Mouse (Mus musculus): Measurements from ENCODE around the gene Ninj1. TPM values are rescaled to one million over a fixed set of nuclear protein-coding genes. Genes with fewer than 3 reads are reported as not detected.
A peak's percentile ranks its signal among the peaks of the same experiment; 100 is the strongest.

Gene Ninj1
- polyA plus RNA-seq, 1 experiment from 2014 or later, result 50.5 TPM

DNA sequence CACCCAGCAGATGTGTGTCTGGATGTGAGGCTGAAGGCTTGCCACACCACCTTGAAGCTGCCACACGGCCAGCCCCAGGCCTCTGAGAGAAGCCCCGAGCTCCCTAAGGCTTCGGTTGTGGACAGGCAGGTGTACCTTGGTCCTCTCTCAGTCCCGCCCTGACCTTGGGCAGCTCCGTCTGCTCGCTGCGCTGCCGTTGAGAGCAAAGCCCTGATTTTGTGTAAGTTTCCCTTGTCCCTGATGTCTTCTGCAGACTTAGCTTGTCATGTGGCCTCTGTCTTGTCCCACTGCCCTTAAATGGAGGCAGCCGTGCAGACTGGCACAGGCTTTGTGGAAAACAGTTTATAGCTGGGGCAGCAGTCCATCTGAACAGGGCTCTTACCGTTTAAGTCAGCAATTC, 33.3 kb upstream of the Ninj1 start:
- Histone ChIP-seq H3K27ac (no peak overlapping the region), H3K4me1 (no peaks in the 10 kb centered on the region), H3K4me3 (no peak overlapping the region), H3K27me3 (peaks cover 21% of the 10 kb centered on the region), H3K4me2 (replicated peaks) (no peak overlapping the region), H3K9ac (no peak overlapping the region), H3K36me3 (no peaks in the 10 kb centered on the region), H3K9me3 (no peaks in the 10 kb centered on the region)
- 74% methylated on average over 10 of the region's 10 CpGs for WGBS
- ATAC-seq (ENCODE audit: low FRiP score, low read depth), result no peak

DNA sequence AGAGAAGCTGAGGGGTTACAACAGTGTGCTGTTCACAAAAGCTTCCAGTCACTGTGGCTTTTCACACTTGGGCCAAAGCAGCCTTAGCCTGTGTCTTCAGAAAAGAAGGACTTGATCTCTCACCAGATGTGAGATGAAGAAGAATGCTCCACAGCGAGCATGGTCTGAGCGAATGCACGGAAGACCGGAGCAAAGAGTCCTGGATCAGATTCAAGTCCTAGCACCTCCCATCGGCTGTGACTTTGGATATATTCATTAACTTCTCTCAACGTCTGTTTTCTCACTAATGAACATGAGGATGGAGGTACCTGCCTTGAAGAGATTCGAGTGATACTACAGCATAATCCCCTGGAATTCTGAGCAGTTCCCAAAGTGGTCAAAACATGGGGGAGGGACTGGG, 32.7 kb upstream of the Ninj1 start:
- 51% methylated on average over 7 of the region's 7 CpGs for WGBS
- H3K27ac ChIP-seq, result no peak overlapping the region
- no peak overlapping the region for H3K4me3 ChIP-seq
- no peak overlapping the region for H3K9ac ChIP-seq
- H3K4me1 ChIP-seq, result no peaks in the 10 kb centered on the region
- H3K9me3 ChIP-seq, result no peaks in the 10 kb centered on the region
- H3K27me3 ChIP-seq, result peaks cover 15% of the 10 kb centered on the region
- H3K4me2 ChIP-seq (replicated peaks), result no peak overlapping the region
- ATAC-seq (ENCODE audit: low FRiP score, low read depth), result no peak
- no peaks in the 10 kb centered on the region for H3K36me3 ChIP-seq

DNA sequence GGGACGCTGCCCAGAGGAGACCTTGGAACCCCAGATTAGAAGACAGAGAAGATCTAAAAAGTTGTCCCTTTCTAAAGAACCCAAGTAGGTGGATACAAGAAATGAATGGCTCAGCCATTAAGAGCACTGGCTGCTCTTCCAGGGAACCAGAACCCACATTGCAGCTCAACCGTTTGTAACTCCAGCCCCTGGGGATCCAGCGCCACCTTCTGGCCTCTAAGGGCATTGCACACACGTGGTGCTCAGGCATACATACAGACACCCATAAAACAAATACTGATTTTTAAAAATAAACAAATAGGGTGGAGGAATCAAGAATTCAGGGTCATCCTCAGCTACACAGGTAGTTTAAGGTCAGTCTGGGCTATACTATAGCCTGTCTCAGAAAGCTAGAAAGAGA, 30.6 kb upstream of the Ninj1 start:
- WGBS, result 73% methylated on average over 4 of the region's 4 CpGs
- Histone ChIP-seq H3K27ac (no peak overlapping the region), H3K27me3 (no peaks in the 10 kb centered on the region; the same call in 1 of the 2 replicates), H3K9ac (no peak overlapping the region), H3K36me3 (no peaks in the 10 kb centered on the region), H3K4me3 (no peak overlapping the region), H3K4me1 (no peaks in the 10 kb centered on the region), H3K4me2 (replicated peaks) (no peak overlapping the region), H3K9me3 (no peaks in the 10 kb centered on the region)
- no peak for ATAC-seq (ENCODE audit: low FRiP score, low read depth)

DNA sequence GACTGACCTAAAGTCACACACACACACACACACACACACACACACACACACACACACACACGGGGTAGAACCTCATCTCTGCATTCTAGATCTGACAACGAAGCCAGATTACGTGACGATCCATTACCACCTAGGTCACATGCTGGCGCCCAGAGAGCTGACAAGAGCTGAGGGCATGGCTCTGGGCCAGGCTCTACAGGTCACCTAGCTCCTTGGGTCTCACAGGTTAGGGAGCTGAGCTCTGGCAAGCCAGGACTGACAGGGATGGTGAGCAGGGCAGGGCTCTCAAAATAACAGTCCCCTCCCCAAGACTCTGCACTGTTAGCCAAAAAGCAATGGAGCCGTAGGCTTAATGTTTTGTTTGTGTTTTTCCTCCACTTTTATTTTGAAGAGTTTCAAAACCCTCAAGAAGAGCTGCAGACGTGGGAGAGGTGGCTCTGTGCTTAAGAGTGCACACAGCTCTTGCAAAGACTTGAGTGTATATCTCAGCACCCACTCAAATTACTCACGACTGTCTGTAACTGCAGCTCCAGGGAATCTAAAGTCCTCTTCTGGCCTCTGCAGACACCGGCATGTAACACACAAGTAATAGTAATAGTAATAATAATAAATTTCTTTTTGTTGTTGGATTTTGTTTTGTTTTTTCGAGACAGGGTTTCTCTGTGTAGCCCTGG, 29.1 kb upstream of the Ninj1 start:
- Histone ChIP-seq H3K9ac (no peak overlapping the region), H3K4me3 (no peak overlapping the region), H3K4me1 (no peaks in the 10 kb centered on the region), H3K4me2 (replicated peaks) (no peak overlapping the region), H3K27me3 (no peaks in the 10 kb centered on the region; the same call in 1 of the 2 replicates), H3K36me3 (no peaks in the 10 kb centered on the region), H3K27ac (no peak overlapping the region), H3K9me3 (no peaks in the 10 kb centered on the region)
- 68% methylated on average over 10 of the region's 10 CpGs for WGBS
- no peak for ATAC-seq (ENCODE audit: low FRiP score, low read depth)

DNA sequence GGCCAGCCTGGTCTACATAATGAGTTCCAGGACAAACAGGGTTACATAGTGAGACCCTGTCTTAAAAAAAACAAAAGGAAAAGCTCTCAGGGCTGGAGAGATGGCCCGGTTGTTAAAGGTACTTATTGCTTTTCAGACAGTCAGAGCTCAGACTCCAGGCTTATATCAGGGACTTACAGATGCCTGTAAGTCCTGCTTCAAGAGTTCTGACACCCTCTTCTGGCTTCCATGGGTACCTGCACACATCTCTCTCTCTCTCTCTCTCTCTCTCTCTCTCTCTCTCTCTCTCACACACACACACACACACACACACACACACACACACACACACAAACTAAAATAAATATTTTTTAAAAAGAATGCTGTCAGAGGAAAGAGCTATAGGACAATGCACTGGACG, 26.0 kb upstream of the Ninj1 start:
- no peak for ATAC-seq (ENCODE audit: low FRiP score, low read depth)
- no peak overlapping the region for H3K9ac ChIP-seq
- no peaks in the 10 kb centered on the region for H3K27me3 ChIP-seq
- H3K36me3 ChIP-seq, result no peaks in the 10 kb centered on the region
- WGBS, result 60% methylated on average over 2 of the region's 2 CpGs
- no peak overlapping the region for H3K4me2 ChIP-seq (replicated peaks)
- no peaks in the 10 kb centered on the region for H3K9me3 ChIP-seq
- H3K4me1 ChIP-seq, result no peaks in the 10 kb centered on the region
- no peak overlapping the region for H3K4me3 ChIP-seq
- H3K27ac ChIP-seq, result no peak overlapping the region

DNA sequence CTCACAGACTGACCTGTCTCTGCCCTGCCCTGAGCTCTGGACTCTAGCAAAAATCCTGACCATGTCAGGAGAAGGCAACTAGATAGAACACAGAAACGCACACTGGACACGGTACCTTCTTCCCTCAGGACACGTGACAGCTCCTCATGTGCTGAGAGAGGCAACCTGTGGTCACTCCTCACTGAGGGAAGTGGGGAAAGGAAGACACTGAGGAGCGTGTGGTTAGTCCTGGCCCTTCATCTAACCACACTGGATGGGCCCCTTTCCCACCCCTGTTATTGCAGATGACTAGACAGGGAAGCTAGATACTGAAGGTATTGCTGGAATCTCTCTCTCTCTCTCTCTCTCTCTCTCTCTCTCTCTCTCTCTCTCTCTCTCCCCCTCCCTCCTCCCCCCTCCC, 24.6 kb upstream of the Ninj1 start:
- WGBS, result 67% methylated on average over 4 of the region's 4 CpGs
- Histone ChIP-seq H3K4me1 (peaks cover 13% of the 10 kb centered on the region), H3K27ac (no peak overlapping the region)

DNA sequence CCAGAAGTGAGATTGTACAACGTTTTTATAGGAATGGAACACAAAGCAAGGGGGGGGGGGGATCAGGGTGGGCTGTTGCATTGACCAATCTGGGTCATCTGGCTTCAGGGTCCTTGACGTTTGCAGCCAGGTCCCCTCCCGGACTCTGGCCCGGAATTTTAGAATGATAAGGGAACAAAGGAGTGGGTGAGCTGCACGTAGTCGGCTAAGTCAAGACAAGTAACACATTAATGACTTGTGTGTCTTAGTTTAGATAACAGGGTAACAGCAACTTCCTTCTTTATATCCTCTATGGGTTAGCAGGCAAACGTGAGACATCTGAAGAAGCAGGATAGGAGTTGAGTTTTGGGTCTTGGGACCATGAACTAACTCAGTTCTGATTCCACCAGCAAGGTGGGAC, 23.6 kb upstream of the Ninj1 start:
- no peaks in the 10 kb centered on the region for H3K9me3 ChIP-seq
- no peak overlapping the region for H3K4me3 ChIP-seq
- ATAC-seq (ENCODE audit: low FRiP score, low read depth), result no peak
- no peaks in the 10 kb centered on the region for H3K27me3 ChIP-seq
- peaks cover 13% of the 10 kb centered on the region for H3K4me1 ChIP-seq
- H3K27ac ChIP-seq, result no peak overlapping the region
- no peak overlapping the region for H3K9ac ChIP-seq
- no peak overlapping the region for H3K4me2 ChIP-seq (replicated peaks)
- 69% methylated on average over 7 of the region's 7 CpGs for WGBS
- no peaks in the 10 kb centered on the region for H3K36me3 ChIP-seq

More for the DNA sequence above, 24.6 kb upstream of the Ninj1 start:
- H3K4me2 ChIP-seq (replicated peaks), result no peak overlapping the region
- H3K9ac ChIP-seq, result no peak overlapping the region
- no peaks in the 10 kb centered on the region for H3K27me3 ChIP-seq
- no peaks in the 10 kb centered on the region for H3K36me3 ChIP-seq
- no peaks in the 10 kb centered on the region for H3K9me3 ChIP-seq
- H3K4me3 ChIP-seq, result no peak overlapping the region
- no peak for ATAC-seq (ENCODE audit: low FRiP score, low read depth)

DNA sequence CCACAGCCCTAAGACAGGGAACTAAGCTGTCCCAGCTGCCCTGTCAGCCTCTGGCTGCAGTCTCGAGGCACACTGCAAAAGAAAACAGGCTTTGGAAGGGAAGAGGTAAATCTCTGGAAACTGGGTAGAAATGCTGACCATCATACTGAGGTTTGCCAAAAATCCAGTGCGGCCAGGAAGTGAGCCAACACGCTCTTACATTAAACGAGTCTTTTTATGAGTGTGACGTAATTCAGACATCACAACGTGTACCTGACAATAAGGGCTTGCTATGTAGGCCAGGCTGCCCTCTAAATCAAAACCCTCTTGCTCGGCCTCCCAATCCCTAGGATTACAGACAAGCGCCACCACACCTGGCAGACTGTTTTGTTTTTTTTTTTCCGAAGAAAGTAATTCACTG, 20.2 kb upstream of the Ninj1 start:
- peak; percentile 55; the same call in 1 of the 2 replicates for ATAC-seq (ENCODE audit: low FRiP score, low read depth)
- no peak overlapping the region for H3K4me2 ChIP-seq (replicated peaks)
- H3K9ac ChIP-seq, result no peak overlapping the region
- no peaks in the 10 kb centered on the region for H3K36me3 ChIP-seq
- no peak overlapping the region for H3K4me3 ChIP-seq
- H3K9me3 ChIP-seq, result no peaks in the 10 kb centered on the region
- 32% methylated on average over 9 of the region's 9 CpGs for WGBS
- no peaks in the 10 kb centered on the region for H3K27me3 ChIP-seq
- no peak overlapping the region; the same call in 1 of the 2 replicates for H3K27ac ChIP-seq
- H3K4me1 ChIP-seq, result peaks cover 13% of the 10 kb centered on the region

DNA sequence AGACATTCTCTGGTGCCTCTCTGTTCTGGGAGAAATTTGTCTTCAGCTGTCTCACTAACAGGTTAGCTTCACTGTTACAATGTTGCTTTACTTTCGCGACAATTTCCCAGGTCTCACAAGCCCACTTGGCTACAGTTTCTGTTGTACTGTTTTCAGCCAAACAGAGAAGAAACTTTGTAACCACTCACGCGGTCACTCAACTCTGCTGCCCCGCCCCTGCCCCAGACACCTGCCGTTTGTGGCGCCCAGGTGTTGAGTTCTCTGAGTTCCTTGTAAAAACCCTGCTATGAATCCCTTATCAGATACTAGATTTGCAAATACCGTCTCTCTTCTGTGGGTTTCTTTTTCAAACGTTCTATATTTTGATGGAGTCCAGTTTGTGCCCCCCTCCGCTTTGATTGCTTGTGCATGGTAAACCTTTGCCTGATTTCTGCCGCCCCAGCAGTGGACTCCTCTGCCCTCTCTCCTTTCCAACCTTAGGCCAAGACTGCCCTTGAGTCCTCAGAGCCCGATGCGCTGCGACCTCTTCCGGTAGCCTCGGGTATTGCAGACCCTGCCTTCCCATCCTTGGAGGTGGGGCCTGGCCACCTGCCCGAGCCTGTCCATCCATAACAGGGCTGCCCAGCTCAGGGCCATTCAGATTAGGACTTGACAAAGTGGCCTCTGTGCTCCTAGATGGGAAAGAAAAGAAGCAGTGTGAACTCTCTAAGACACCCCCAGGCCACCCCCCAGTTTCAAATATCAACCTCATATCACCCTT, 17.7 kb upstream of the Ninj1 start:
- Histone ChIP-seq H3K4me1 (peaks cover 13% of the 10 kb centered on the region), H3K9ac (no peak overlapping the region), H3K36me3 (no peaks in the 10 kb centered on the region), H3K4me3 (no peak overlapping the region), H3K27ac (no peak overlapping the region), H3K9me3 (no peaks in the 10 kb centered on the region), H3K4me2 (replicated peaks) (no peak overlapping the region), H3K27me3 (no peaks in the 10 kb centered on the region)
- ATAC-seq (ENCODE audit: low FRiP score, low read depth), result no peak
- 18% methylated on average over 17 of the region's 17 CpGs for WGBS

DNA sequence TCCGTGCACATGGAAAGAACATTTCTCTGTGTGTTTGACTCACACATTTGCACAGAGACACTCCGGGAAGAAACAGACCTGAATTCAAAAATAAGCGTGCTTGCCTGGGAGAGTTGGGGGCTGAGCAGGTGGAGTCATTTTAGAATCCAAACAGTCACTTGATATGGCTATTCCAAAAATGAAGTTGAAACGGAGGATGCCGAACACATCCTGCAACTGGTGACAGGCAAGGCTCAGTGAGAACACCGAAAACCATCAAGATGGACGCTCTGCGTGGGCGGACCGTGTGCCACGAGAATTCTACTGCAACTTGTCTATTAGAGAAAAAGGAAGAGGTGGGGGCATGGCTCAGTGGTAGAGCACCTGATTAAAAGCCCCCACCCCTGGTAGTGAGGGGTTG, 16.7 kb upstream of the Ninj1 start:
- H3K9ac ChIP-seq, result no peak overlapping the region
- H3K9me3 ChIP-seq, result no peaks in the 10 kb centered on the region
- no peak overlapping the region for H3K4me2 ChIP-seq (replicated peaks)
- H3K4me1 ChIP-seq, result peaks cover 13% of the 10 kb centered on the region
- no peak overlapping the region for H3K4me3 ChIP-seq
- no peaks in the 10 kb centered on the region for H3K36me3 ChIP-seq
- no peak for ATAC-seq (ENCODE audit: low FRiP score, low read depth)
- H3K27me3 ChIP-seq, result no peaks in the 10 kb centered on the region
- WGBS, result 89% methylated on average over 11 of the region's 11 CpGs
- no peak overlapping the region for H3K27ac ChIP-seq

DNA sequence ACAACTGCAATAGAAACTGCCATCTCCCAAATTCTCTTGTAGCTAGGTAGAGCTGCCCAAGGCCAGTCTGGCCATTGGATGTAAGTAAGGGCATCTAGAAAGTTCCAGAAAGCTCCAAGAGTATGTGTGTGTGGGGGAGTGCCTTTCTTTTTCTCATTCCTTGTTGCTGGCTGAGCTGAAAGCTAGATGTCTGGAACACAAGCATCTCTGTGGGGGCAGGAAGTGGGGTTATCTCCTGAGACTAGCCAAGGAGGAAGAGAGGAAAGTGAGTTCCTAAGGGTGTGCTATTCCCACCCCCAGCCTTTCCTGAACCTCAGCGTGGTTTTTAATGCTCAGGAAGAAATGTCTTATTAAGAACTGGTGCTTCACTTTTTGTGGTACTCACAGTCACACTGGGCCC, 15.6 kb upstream of the Ninj1 start:
- peaks cover 10% of the 10 kb centered on the region for H3K4me1 ChIP-seq
- H3K9me3 ChIP-seq, result no peaks in the 10 kb centered on the region
- no peaks in the 10 kb centered on the region for H3K36me3 ChIP-seq
- WGBS, result 77% methylated on average over 1 of the region's 1 CpGs
- no peak for ATAC-seq (ENCODE audit: low FRiP score, low read depth)
- H3K4me2 ChIP-seq (replicated peaks), result no peak overlapping the region
- no peak overlapping the region for H3K4me3 ChIP-seq
- H3K27me3 ChIP-seq, result no peaks in the 10 kb centered on the region
- no peak overlapping the region for H3K9ac ChIP-seq
- H3K27ac ChIP-seq, result no peak overlapping the region

DNA sequence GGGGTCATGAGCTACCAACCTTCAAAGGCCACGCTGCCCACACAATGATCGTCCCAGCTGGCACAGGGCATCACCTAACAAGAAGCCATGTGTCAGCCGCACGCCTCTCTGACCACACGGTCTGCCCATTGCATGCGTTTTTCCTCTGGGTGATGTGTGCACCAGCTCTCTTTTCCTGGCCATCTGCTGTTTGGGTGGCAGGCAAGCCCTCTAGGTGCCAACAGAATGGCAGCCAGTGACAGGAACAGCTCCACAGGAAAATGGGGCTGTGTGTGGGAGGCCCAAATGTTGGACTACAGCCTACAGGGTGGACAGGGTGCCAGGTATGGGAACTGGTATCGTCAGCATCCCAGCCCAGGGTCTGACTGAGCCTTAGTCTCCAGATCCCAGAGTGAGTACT, 14.9 kb upstream of the Ninj1 start:
- 93% methylated on average over 7 of the region's 7 CpGs for WGBS
- Histone ChIP-seq H3K36me3 (no peaks in the 10 kb centered on the region), H3K27me3 (no peaks in the 10 kb centered on the region), H3K4me3 (no peak overlapping the region), H3K9me3 (no peaks in the 10 kb centered on the region), H3K9ac (no peak overlapping the region), H3K4me2 (replicated peaks) (no peak overlapping the region), H3K27ac (no peak overlapping the region), H3K4me1 (peaks cover 4% of the 10 kb centered on the region)
- no peak for ATAC-seq (ENCODE audit: low FRiP score, low read depth)
